Mouse (Mus musculus) embryonic fibroblast, embryonic 13.5 days (primary cell): Measurements from ENCODE around the gene Rnf34.

ENCODE experiments used
- CTCF ChIP-seq: IDR thresholded peaks from 2 replicates; pipeline ENCODE4 v1.5.1; 2011; ENCODE audit warnings: mild to moderate bottlenecking, control low read depth, low read length, moderate library complexity, borderline replicate concordance; ENCODE audit not compliant: insufficient read depth
- POLR2A ChIP-seq: IDR thresholded peaks from 2 replicates; pipeline ENCODE4 v1.6.1; 2011; ENCODE audit warnings: low read depth, mild to moderate bottlenecking, control low read depth, low read length, moderate library complexity

GRCm38 (mm10) chr5:122902228-122902627, 52.4 kb downstream of the Rnf34 start:
- no peak for TF ChIP-seq CTCF
- no peak for TF ChIP-seq POLR2A
